ENCODE assay signal across 12 mouse cellular contexts in genomic region chr1:179705154-179705553, GRCm38 (mm10). TPM values are rescaled to one million over a fixed set of nuclear protein-coding genes. Genes with fewer than 3 reads are reported as not detected.
DNase-seq lines count a peak whose midpoint lies in the region; ATAC-seq and TF ChIP-seq lines count a peak whose summit lies in the region.
"Had no signal": no experiment of that assay in that cellular context is flagged by ENCODE, and none has a peak within 500 bp of the region (broad histone marks: within the 10 kb centered on the region; RNA-seq: fewer than 3 reads in every experiment).

No protein-coding gene starts in this region.

- no peaks in the 10 kb centered on the region for H3K4me1 ChIP-seq in kidney, embryonic 16.5 days (ENCODE audit: insufficient read depth, low read length)
- H3K4me1 ChIP-seq in hindbrain, embryonic 11.5 days (replicated peaks; ENCODE audit: control insufficient read depth, insufficient read depth, low read length) = no peaks in the 10 kb centered on the region
- H3K4me1 ChIP-seq: limb, embryonic 13.5 days had no signal

- H3K27me3 ChIP-seq in kidney, embryonic 16.5 days (ENCODE audit: insufficient read depth, low read length) = no peaks in the 10 kb centered on the region
- no peaks in the 10 kb centered on the region for H3K27me3 ChIP-seq in hindbrain, embryonic 11.5 days (ENCODE audit: control insufficient read depth, insufficient read depth, low read length)
- H3K27me3 ChIP-seq: limb, embryonic 13.5 days had no signal

- no peak overlapping the region for H3K27ac ChIP-seq in left cerebral cortex, adult 2 months
- no peak overlapping the region for H3K27ac ChIP-seq in kidney, embryonic 16.5 days (ENCODE audit: low read length)
- H3K27ac ChIP-seq in hindbrain, embryonic 11.5 days (ENCODE audit: low read depth, low read length) = no peak overlapping the region
- H3K27ac ChIP-seq: limb, embryonic 13.5 days had no signal

- no peak overlapping the region for H3K4me3 ChIP-seq in left cerebral cortex, adult 2 months
- no peak overlapping the region for H3K4me3 ChIP-seq in kidney, embryonic 16.5 days (ENCODE audit: low read length)
- H3K4me3 ChIP-seq in hindbrain, embryonic 11.5 days (ENCODE audit: low read depth, low read length) = no peak overlapping the region
- H3K4me3 ChIP-seq: limb, embryonic 13.5 days had no signal

- H3K4me2 ChIP-seq in kidney, embryonic 16.5 days (replicated peaks; ENCODE audit: low read depth, low read length) = no peak overlapping the region
- H3K4me2 ChIP-seq in hindbrain, embryonic 11.5 days (replicated peaks; ENCODE audit: low read depth, low read length) = no peak overlapping the region
- H3K4me2 ChIP-seq: limb, embryonic 13.5 days had no signal

- no peak for ATAC-seq in kidney, embryonic 16.5 days (ENCODE audit: low FRiP score, low TSS enrichment)
- ATAC-seq in hindbrain, embryonic 11.5 days (ENCODE audit: low FRiP score) = no peak

- H3K9me3 ChIP-seq in kidney, embryonic 16.5 days (ENCODE audit: low read length) = no peaks in the 10 kb centered on the region
- H3K9me3 ChIP-seq in hindbrain, embryonic 11.5 days (ENCODE audit: control insufficient read depth, low read length) = no peaks in the 10 kb centered on the region
- H3K9me3 ChIP-seq: limb, embryonic 13.5 days had no signal

- no peak overlapping the region for H3K9ac ChIP-seq in kidney, embryonic 16.5 days (replicated peaks; ENCODE audit: low read length)
- no peak overlapping the region for H3K9ac ChIP-seq in hindbrain, embryonic 11.5 days (ENCODE audit: low read depth, low read length)
- H3K9ac ChIP-seq: limb, embryonic 13.5 days had no signal

- TF ChIP-seq CTCF in left cerebral cortex, adult 2 months (IDR thresholded peaks at IDR 0.05) = no peak

- WGBS in kidney, embryonic 16.5 days = 90% methylated on average over 6 of the region's 6 CpGs
- 91% methylated on average over 6 of the region's 6 CpGs for WGBS in hindbrain, embryonic 11.5 days

- H3K36me3 ChIP-seq in kidney, embryonic 16.5 days (ENCODE audit: insufficient read depth, low read length) = no peaks in the 10 kb centered on the region
- H3K36me3 ChIP-seq in hindbrain, embryonic 11.5 days (ENCODE audit: control insufficient read depth, insufficient read depth, low read length) = no peaks in the 10 kb centered on the region
- H3K36me3 ChIP-seq: limb, embryonic 13.5 days had no signal

- peak; percentile 31 to 37 for DNase-seq in left cerebral cortex, adult 2 months (ENCODE audit: extremely low spot score in 1 of 2, low spot score in 2 of 2)
- no peak for DNase-seq in left cerebral cortex, postnatal 4 days
- peak; percentile 38 for DNase-seq in fibroblast of lung, adult 2 months (ENCODE audit: low read depth)
- DNase-seq in layer of hippocampus, adult 8-10 months (ENCODE audit: low spot score in 2 of 2) = peak; percentile 52 to 75
- peak; percentile 52 for DNase-seq in right cerebral cortex, postnatal 14 days
- DNase-seq in embryo, embryonic 10.5 days (ENCODE audit: low spot score) = no peak
- no peak for DNase-seq in hindbrain, embryonic 11.5 days (ENCODE audit: low spot score)
- DNase-seq: cerebellum, adult 2 months had no signal

- intact Hi-C loops in left cerebral cortex, adult 2 months (cut with DNase I) = no loop called here
- intact Hi-C loops in left cerebral cortex, postnatal 4 days (cut with DNase I) = no loop called here

RNA-seq across cellular contexts. Expression of gene Sccpdh, which starts 37.1 kb away (rescaled TPM):
- 10 to 100 TPM; 49.8 to 56.5 TPM for total RNA-seq in left cerebral cortex, adult 2 months (2021)
- 10 to 100 TPM; 88.3 to 88.5 TPM for total RNA-seq in left cerebral cortex, postnatal 4 days (2021)
- 10 to 100 TPM; 55.6 to 62.1 (median 59.4) TPM for total RNA-seq in layer of hippocampus, adult 8-10 months (2022)
- 72.8 and 76.2 TPM in 2 replicates for polyA plus RNA-seq in kidney, embryonic 16.5 days (2015; fragmentation: Nextera tagmentation; extraction: Ambion mirVana)
- 112 and 119 TPM in 2 replicates for polyA plus RNA-seq in hindbrain, embryonic 11.5 days (2014; fragmentation: Nextera tagmentation; extraction: Ambion mirVana)

RNA-seq across cellular contexts. Expression of gene Kif28, which starts 39.9 kb away (rescaled TPM):
- under 1 TPM in 1 of 2 experiments, not detected in 1; 0.23 TPM for total RNA-seq in left cerebral cortex, adult 2 months (2021)
- under 1 TPM; 0.14 to 0.34 TPM for total RNA-seq in left cerebral cortex, postnatal 4 days (2021)
- total RNA-seq in layer of hippocampus, adult 8-10 months (2022) = under 1 TPM; 0.09 to 0.61 (median 0.36) TPM
- polyA plus RNA-seq in kidney, embryonic 16.5 days (2015; fragmentation: Nextera tagmentation; extraction: Ambion mirVana) = not detected in 2 replicates
- polyA plus RNA-seq in hindbrain, embryonic 11.5 days (2014; fragmentation: Nextera tagmentation; extraction: Ambion mirVana) = not detected in 2 replicates
- polyA plus RNA-seq: intestine, embryonic 14.5 days; limb, embryonic 13.5 days; neural tube, embryonic 14.5 days had no signal

Comparison
In these comparisons a context has a peak if more than half of its experiments do, and no peak if none do; other contexts are left out.
1. DNase-seq: peak in left cerebral cortex, adult 2 months (2 of 2), fibroblast of lung, adult 2 months (single experiment), layer of hippocampus, adult 8-10 months (2 of 2) and right cerebral cortex, postnatal 14 days (single experiment); none in left cerebral cortex, postnatal 4 days (single experiment), embryo, embryonic 10.5 days (single experiment) and hindbrain, embryonic 11.5 days (single experiment).